Comparison of ENCODE assay signal across 12 mouse cellular contexts in genomic region chr9:30284562-30285323, GRCm38 (mm10).
A peak's percentile ranks its signal among the peaks of the same experiment; 100 is the strongest.
DNase-seq lines count a peak whose midpoint lies in the region; ATAC-seq lines count a peak whose summit lies in the region.
"Had no signal": no experiment of that assay in that cellular context is flagged by ENCODE, and none has a peak within 500 bp of the region (broad histone marks: within the 10 kb centered on the region; RNA-seq: fewer than 3 reads in every experiment).

No protein-coding gene starts in this region.

- 13% methylated on average over 16 of the region's 16 CpGs for WGBS in kidney, embryonic 15.5 days
- 33% methylated on average over 16 of the region's 16 CpGs for WGBS in embryonic facial prominence, embryonic 13.5 days
- WGBS in hindbrain, embryonic 16.5 days, result 18% methylated on average over 16 of the region's 16 CpGs
- 2% methylated on average over 16 of the region's 16 CpGs for WGBS in neural tube, embryonic 15.5 days

- no peaks in the 10 kb centered on the region for H3K27me3 ChIP-seq in kidney, embryonic 15.5 days
- 0 out of 2 replicates have a peak, but pooled peaks cover 7% of the 10 kb centered on the region for H3K27me3 ChIP-seq in embryonic facial prominence, embryonic 13.5 days
- H3K27me3 ChIP-seq in hindbrain, embryonic 16.5 days (replicated peaks; ENCODE audit: control insufficient read depth, insufficient read depth, low read length), result no peaks in the 10 kb centered on the region
- H3K27me3 ChIP-seq in neural tube, embryonic 15.5 days (replicated peaks), result no peaks in the 10 kb centered on the region

- no peak overlapping the region for H3K9ac ChIP-seq in kidney, embryonic 15.5 days
- no peak overlapping the region for H3K9ac ChIP-seq in embryonic facial prominence, embryonic 13.5 days
- H3K9ac ChIP-seq in hindbrain, embryonic 16.5 days (ENCODE audit: low read depth, low read length), result no peak overlapping the region
- no peak overlapping the region for H3K9ac ChIP-seq in neural tube, embryonic 15.5 days (replicated peaks)
- H3K9ac ChIP-seq: limb, embryonic 12.5 days had no signal

- no peak overlapping the region for H3K27ac ChIP-seq in kidney, embryonic 15.5 days
- H3K27ac ChIP-seq in embryonic facial prominence, embryonic 13.5 days, result no peak overlapping the region
- H3K27ac ChIP-seq in hindbrain, embryonic 16.5 days (ENCODE audit: low read depth, low read length), result peak overlapping the region; percentile 44; the same call in 1 of the 2 replicates
- H3K27ac ChIP-seq in neural tube, embryonic 15.5 days (replicated peaks), result peak overlapping the region; percentile 72
- H3K27ac ChIP-seq: limb, embryonic 12.5 days had no signal

- H3K4me1 ChIP-seq in kidney, embryonic 15.5 days, result peaks cover 4% of the 10 kb centered on the region; the same call in 1 of the 2 replicates
- H3K4me1 ChIP-seq in embryonic facial prominence, embryonic 13.5 days, result no peaks in the 10 kb centered on the region
- peaks cover 13% of the 10 kb centered on the region for H3K4me1 ChIP-seq in hindbrain, embryonic 16.5 days (ENCODE audit: control insufficient read depth, insufficient read depth, low read depth, low read length)
- peaks cover 21% of the 10 kb centered on the region for H3K4me1 ChIP-seq in neural tube, embryonic 15.5 days

- H3K4me3 ChIP-seq in kidney, embryonic 15.5 days (replicated peaks), result no peak overlapping the region
- no peak overlapping the region for H3K4me3 ChIP-seq in embryonic facial prominence, embryonic 13.5 days
- H3K4me3 ChIP-seq in hindbrain, embryonic 16.5 days (ENCODE audit: low read length), result no peak overlapping the region
- H3K4me3 ChIP-seq in neural tube, embryonic 15.5 days (replicated peaks), result no peak overlapping the region
- H3K4me3 ChIP-seq: limb, embryonic 12.5 days had no signal

- H3K36me3 ChIP-seq in kidney, embryonic 15.5 days, result no peaks in the 10 kb centered on the region
- H3K36me3 ChIP-seq in embryonic facial prominence, embryonic 13.5 days, result no peaks in the 10 kb centered on the region
- H3K36me3 ChIP-seq in hindbrain, embryonic 16.5 days (ENCODE audit: control insufficient read depth, insufficient read depth, low read length), result no peaks in the 10 kb centered on the region
- H3K36me3 ChIP-seq in neural tube, embryonic 15.5 days, result no peaks in the 10 kb centered on the region
- H3K36me3 ChIP-seq: limb, embryonic 12.5 days had no signal

- ATAC-seq in kidney, embryonic 15.5 days (replicated peaks; ENCODE audit: low FRiP score), result no peak; the same call in 1 of the 2 replicates
- no peak for ATAC-seq in embryonic facial prominence, embryonic 13.5 days (ENCODE audit: insufficient number of reproducible peaks, insufficient read depth, low FRiP score, low TSS enrichment, low read depth)
- ATAC-seq in hindbrain, embryonic 16.5 days, result peak; percentile 86
- ATAC-seq in neural tube, embryonic 15.5 days (ENCODE audit: low FRiP score), result peak; percentile 85
- ATAC-seq: lung, postnatal 0 days had no signal

- DNase-seq in kidney, postnatal 36 days, result no peak
- no peak for DNase-seq in kidney, adult 18-20 months
- no peak for DNase-seq in gastrocnemius, postnatal 4 days (ENCODE audit: low spot score in 2 of 2)
- no peak for DNase-seq in layer of hippocampus, adult 8-10 months (ENCODE audit: low spot score in 2 of 2)
- DNase-seq: adrenal gland, postnatal 10 days; kidney, adult 2 months had no signal

- 0 out of 2 replicates have a peak overlapping the region, but pooled peaks have one; percentile 19 for H3K4me2 ChIP-seq in kidney, embryonic 15.5 days
- 0 out of 2 replicates have a peak overlapping the region, but pooled peaks have one; percentile 3 for H3K4me2 ChIP-seq in embryonic facial prominence, embryonic 13.5 days
- H3K4me2 ChIP-seq in hindbrain, embryonic 16.5 days (ENCODE audit: low read length), result peak overlapping the region; percentile 20; the same call in 1 of the 2 replicates
- peak overlapping the region; percentile 36 for H3K4me2 ChIP-seq in neural tube, embryonic 15.5 days
- H3K4me2 ChIP-seq: limb, embryonic 12.5 days had no signal

- no peaks in the 10 kb centered on the region for H3K9me3 ChIP-seq in kidney, embryonic 15.5 days (replicated peaks)
- H3K9me3 ChIP-seq in embryonic facial prominence, embryonic 13.5 days, result no peaks in the 10 kb centered on the region
- no peaks in the 10 kb centered on the region for H3K9me3 ChIP-seq in hindbrain, embryonic 16.5 days (ENCODE audit: control insufficient read depth, low read length)
- H3K9me3 ChIP-seq in neural tube, embryonic 15.5 days (replicated peaks), result no peaks in the 10 kb centered on the region
- H3K9me3 ChIP-seq: limb, embryonic 12.5 days had no signal

Comparison
In these comparisons a context has a peak if more than half of its experiments do, and no peak if none do; other contexts are left out.
1. ATAC-seq: peak in hindbrain, embryonic 16.5 days (single experiment) and neural tube, embryonic 15.5 days (single experiment); none in kidney, embryonic 15.5 days (single experiment) and embryonic facial prominence, embryonic 13.5 days (single experiment).
2. H3K27ac ChIP-seq: peak in hindbrain, embryonic 16.5 days (single experiment) and neural tube, embryonic 15.5 days (single experiment); none in kidney, embryonic 15.5 days (single experiment) and embryonic facial prominence, embryonic 13.5 days (single experiment).
3. Peak in every context shown above with its lines, with median percentiles within 50 percentile points of each other: H3K4me2 ChIP-seq.